Mouse (Mus musculus): ENCODE data around the gene Rad51ap1.

- TF ChIP-seq POLR2A (IDR thresholded peaks at IDR 0.05; ENCODE audit: borderline replicate concordance, low read depth, low read length) (no peak), CTCF (IDR thresholded peaks at IDR 0.05; ENCODE audit: low read depth, low read length) (no peak)
Observed at GRCm38 (mm10) chr6:126914928-126915327, 24.5 kb downstream of the Rad51ap1 start.
